Mouse (Mus musculus) MEL-GATA-1-ER (cell line): ENCODE results near the gene Prr23a2.
"Not testable (repeated sequence)": the region's sequence is repeated elsewhere in the genome, so short reads cannot be mapped to it uniquely, and the experiment has no call there.

ENCODE experiments used
- DNase-seq: peaks from one replicate; pipeline ENCODE4 v3.0.0-alpha.2; 2012; ENCODE audit warnings: low read depth; ENCODE audit errors: extremely low read depth

The Prr23a2 gene

DNA sequence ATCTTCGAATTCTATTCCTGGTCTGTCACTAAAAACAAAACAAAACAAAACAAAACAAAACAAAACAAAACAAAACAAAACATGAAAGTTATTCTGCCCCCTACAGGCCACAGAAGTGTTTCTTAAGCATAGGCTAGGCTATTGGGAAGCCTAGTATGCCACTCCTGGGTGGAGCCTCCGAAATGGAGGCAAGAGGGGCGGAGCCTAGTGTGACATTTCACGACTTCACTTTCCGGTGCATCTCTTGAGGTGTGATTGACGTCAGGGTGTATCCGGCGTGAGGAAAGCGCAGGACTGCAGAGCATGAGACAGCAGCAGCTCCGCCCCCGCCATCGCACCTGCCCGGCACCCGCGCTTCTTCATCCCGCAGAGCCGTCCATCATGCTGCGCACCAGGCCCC lies at the start of gene Prr23a2:
Gene Prr23a2, plus strand, starts transcription at position 285 of the 400 bp plus-strand sequence.
- DNase-seq, result no peak

DNA sequence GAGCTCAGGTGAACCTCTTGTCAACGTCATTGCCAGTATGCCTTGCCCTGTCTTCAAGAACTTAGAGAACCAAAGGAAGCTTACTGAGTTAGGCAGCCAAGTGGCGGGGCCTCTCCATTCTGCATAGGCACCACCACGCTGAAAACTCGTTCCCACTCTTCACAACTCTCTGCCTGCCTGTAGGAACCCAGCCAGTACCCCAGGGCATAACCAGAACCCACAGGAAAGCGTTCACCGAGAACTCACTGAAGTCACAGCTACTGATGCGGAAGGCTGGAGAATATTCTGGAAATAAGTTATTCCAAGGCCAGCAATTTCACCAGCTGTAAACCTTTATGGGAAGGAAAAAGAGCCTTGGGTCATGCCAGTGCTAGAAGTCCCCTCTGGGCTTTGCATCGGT lies 48.7 kb upstream of the Prr23a2 start:
- no peak for DNase-seq

DNA sequence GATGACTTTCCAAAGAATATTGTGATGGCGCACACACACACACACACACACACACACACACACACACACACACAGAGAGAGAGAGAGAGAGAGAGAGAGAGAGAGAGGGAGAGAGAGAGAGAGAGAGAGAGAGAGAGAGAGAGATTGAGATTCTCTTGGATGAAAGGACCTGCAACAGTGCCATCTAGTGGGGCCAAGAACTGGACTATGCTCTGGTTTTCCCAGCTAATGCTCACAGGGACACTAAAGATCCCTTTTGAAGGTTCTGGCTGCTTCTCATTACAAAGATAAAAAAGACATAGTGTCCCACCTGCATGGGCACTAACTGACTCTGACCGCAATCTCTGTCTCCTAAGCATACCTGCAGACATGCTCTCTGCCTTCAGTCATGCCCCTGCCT lies 46.8 kb upstream of the Prr23a2 start:
- not testable (repeated sequence) for DNase-seq

DNA sequence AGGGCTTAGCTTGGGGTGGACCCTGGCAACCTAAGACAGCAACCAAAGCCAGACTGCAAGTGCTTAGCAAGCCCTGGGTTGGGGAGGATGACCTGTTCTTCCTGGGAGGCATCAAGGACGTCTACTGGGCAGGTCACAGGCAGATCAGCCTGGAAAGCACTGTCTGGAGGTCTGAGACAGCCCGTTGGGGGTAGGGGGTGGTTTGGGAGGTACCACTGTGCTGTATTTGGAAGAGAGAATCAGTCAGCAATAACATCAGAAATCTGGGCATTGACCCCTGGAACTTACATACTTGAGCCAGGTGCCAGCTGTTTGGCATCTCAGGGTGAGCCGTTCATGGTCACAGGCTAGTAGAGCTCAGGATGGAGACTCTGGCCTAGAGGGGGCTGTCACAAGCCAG lies 40.2 kb upstream of the Prr23a2 start:
- no peak for DNase-seq

DNA sequence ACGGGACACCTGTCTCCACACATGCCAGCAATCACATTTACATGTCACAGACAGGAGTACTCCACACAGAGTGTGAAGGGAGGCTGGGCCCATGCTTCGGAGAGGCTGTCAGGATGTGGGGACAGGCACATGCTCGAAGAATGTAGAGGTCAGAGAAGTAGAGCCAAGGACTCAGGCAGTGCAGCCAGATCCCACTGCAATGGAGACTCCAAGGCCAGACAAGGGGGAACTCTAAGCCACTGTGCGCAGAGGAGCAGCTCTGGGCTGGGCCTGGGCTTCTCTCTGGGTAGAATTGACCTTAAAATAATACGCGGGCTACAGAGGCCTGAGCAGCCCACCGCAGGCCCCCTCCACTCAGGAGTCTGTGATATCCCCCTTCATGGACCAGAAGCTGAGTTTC lies 38.7 kb upstream of the Prr23a2 start:
- DNase-seq, result no peak

DNA sequence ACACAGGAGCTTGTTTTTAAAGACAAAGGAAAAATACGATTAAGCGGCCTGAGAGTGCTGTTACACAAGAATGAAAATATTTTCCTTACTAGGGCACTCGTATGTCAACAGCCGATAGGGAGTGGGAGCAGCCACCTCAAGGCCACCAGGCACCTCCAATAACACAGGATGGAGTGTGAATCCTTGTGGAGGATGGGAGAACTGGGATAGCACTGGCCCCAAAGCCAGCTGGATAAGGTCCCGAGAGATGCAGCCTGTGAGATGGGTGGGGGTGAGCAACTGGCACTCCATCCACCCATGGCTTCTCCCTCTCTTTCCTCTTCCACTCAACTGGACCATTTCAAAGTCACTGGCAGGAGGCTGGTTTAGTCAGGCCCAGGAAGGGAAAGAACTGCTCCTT lies 37.3 kb upstream of the Prr23a2 start:
- no peak for DNase-seq

DNA sequence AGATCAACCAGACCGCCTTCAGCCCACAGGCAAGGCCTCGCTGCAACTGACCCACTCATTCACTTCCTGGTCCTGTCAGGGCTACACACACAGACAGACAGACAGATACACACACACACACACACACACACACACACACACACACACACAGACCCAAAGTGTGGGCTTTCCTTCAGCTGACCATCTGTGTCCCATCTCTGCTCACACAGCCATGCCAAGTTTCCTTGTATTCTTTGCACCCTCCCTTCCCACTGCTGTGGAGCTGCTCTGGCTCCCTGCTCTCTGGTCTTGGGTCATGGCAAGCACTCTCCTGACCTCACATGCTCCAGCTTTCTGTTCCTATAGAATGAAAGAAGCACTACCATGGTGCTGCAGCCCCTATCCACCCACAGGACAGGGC lies 36.8 kb upstream of the Prr23a2 start:
- DNase-seq, result no peak

DNA sequence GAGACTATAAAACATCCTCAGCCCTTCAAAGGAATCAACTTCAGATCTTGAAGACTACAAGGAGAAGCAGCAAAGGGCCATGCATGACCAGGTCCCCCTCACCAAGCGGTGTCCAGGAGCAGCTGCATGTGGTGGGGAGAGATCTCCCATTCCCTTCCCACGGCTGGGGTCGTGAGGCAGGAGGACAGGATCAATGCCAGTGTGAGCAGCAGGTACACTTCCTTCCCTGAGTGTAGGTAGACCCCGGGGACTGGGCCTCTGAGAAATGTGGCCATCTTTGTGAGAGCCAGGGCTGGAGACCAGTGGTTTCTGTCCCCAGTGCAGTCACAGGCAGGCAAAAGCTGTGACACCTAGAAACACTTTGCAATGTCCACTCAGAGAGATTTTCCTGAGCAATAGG lies 35.8 kb upstream of the Prr23a2 start:
- no peak for DNase-seq

DNA sequence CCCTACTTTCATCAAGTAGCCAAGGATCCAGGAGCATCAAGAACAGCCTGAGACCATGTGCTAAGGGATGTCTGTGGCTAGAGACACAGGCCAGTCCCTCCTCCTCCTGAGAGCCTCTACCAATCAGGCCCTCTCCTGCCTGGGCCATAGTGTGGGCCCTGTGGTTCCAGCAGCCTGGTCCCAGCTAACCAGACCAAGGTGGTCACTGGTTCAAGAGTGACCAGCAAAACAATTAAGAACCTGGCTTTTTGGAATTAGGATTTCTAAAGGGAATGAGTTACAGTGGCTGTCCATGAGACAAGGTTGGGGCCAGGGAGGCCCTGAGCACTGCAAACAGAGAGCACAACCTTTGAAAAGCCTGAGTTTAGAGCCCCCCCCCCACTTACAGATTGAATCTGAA lies 35.2 kb upstream of the Prr23a2 start:
- no peak for DNase-seq

DNA sequence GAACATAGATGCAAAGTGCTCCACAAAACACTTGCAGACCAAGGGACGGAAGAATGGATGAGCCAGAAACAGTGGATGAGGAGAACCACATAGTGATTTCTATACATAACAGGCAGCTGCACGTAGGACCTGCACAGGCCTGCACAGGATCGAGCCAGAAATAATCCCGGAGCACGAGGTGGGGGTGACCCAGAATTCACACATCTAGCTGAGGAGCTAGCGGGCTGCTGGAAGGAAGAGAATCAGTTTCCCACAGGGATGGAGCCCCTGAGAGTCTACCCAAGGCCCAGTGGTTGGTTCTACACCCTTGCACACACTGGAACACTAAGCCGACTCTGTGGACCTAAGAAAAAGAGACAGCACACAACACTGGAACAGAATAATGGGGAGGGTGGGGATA lies 32.5 kb upstream of the Prr23a2 start:
- no peak for DNase-seq

DNA sequence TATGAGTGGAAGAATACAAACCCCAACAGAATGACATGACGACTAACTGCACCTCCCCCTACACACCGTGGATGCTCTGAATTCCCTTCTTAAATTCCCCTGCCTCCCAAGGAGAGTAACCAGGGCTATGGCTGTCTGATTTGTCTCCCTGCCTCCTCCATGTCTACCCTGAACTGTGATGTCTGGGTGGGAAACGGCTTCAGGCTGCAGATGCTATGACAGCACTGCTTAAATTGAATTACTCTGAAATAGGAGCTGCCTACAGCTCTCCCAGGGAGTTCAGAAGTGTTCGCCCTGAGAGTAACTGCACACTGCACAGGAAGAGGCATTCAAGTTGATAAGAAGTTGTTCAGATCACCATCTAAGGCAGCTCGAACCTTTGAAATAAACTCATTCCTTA lies 26.8 kb upstream of the Prr23a2 start:
- DNase-seq, result no peak

DNA sequence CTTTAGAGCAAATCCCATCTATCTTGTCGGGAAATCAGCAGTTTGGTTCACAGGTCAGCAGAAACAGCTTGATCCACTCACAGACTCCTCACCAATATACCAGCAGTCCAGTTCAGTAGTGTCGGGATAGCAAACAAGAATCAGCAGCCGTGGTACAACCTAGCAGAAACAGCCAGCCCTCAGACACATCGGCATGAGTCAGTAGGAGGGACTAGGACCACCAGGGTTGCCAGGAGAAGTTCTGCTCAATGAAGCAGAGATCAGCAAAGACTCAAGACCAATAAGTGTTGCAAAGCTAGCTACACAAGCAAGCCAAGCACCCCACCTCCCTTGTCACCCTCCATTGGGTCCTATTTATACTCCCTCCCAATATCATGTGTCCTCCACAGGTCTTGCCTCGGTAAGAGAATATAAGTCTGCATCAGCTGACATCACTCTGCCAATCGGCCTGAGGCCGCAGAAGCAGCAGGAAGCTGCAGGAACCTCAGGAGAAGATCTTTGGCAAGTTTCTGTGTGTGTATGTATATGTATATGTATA lies 18.7 kb upstream of the Prr23a2 start:
- no peak for DNase-seq

DNA sequence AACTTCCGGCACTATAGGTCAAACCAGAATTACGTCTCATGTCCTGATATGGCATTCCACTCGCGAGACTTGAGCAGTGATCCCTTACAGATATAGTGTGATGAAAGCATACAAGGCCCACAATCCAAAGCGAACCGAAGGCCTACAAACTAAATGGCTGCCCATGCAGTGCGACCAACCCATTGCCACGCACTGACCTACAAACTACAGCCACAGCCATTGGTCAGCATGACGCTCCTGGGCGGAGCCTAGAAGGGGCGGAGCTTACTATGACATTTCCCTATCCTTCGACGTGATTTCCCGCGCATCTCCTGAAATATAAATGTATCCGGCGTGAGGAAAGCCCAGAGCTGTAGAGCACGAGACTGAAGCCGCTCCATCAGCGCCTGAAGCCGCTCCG lies 14.2 kb upstream of the Prr23a2 start, which contains the start of gene Prr23a1:
Gene Prr23a1, plus strand, starts transcription at position 387 of the 400 bp plus-strand sequence.
- no peak for DNase-seq

DNA sequence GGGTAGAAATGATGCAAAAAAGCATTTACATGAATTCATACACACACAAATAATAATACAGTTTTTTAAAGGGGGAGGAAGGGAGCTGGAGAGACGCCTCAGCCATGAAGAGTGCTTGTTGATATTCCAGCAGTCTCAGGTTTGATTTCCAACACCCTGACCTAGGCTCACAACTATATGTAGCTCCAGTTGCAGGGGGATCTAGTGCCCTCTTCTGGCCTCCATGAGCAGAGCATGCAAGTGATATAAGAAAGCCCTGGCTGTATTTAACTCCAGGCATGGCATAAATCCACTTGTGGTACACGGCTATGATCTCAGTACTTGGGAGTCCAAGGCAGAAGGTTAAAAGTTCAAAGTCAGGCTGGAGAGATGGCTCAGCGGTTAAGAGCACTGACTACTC lies 7.2 kb downstream of the Prr23a2 start:
- DNase-seq, result no peak

DNA sequence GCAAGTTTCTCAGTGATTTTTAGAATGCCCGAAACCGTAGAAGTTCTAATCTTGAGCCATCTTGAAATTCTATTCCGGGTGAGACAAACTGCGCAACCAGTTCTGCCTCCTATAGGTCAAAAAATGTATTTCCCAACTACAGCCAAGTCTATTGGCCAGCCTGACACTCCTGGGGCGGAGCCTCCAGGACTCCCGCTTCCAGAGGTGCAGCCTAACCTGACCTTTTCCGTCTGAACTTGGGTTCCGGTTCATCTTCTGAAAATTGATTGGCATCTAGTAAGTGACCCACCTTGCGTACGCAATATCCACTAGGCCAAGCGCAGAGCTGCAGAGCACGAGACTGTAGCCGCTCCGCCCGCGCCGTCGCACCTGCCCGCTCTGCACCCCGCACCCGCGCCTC lies 8.3 kb downstream of the Prr23a2 start, which contains the start of gene Prr23a3:
Gene Prr23a3, plus strand, starts transcription at position 197 of the 400 bp plus-strand sequence.
- no peak for DNase-seq

DNA sequence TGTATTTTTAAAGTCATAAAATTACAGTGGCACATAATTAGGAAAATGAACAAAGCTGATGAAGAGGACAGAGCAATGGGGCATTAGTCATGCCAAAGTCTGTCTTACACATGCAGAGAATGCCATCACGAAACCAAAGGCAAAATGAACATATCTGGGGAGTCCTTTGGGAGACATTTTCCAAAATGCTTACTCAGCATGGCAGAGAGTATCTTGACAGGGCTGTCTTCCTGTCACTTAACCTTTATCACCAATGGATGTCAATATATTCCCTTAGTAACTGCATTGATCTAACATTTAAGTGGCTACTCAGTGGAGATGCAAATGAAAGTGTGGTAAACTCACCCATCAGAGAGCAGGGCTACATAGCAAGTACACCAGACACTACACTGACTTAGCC lies 45.2 kb downstream of the Prr23a2 start:
- no peak for DNase-seq

DNA sequence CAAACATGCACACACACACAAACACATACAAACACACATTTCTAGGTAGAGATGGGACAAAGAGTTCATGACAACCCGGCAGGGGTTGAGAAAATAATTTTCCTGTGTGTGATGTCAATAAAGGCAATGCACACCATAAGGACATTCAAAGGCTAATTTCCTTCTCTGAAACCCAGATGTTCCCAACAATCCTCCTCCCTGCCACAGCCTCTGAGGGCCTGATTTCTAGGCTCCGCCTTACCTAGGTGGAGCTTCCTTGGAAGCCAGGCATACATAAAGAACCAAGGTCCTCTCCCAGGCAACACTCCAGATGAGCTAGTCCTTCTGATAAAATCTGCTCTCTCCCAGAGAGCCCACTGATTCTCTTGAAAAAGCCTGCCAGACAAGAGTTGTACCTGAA lies 46.5 kb downstream of the Prr23a2 start, which contains the start of gene 7420426K07Rik:
Gene 7420426K07Rik, plus strand, starts transcription at position 301 of the 400 bp plus-strand sequence.
- DNase-seq, result no peak
